Mouse (Mus musculus): Measurements from ENCODE around the gene Gm11236.
"Not testable (repeated sequence)": the region's sequence is repeated elsewhere in the genome, so short reads cannot be mapped to it uniquely, and the experiment has no call there.

Gene Gm11236

DNA sequence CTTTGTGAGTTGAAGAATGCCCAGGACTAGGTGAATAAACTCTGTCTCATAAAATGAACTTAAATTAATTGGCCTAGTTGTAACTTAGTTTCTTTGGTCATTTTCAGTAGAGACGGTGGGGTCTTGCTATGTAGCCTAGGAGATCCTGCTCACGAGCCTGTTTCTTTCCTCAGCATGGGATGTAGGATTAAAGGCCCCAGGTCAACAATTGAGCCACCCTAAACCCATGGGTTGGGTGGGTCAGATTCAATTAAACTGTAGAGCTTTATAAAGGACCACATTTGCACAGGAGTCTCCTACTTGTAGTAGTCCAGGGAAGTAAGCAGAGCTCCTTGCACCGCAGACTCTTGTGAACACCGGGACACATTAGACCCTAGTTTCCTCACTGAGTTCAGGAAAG is at the start of gene Gm11236:
Gene Gm11236, plus strand, starts transcription at position 301 of the 400 bp plus-strand sequence.
- H3K36me3 ChIP-seq (ENCODE audit: control insufficient read depth, insufficient read depth, low read length, poor library complexity, severe bottlenecking); H3K27me3 ChIP-seq (ENCODE audit: control insufficient read depth, insufficient read depth, low read length, poor library complexity, severe bottlenecking); DNase-seq (ENCODE audit: low read depth, low spot score): not testable (repeated sequence)

DNA sequence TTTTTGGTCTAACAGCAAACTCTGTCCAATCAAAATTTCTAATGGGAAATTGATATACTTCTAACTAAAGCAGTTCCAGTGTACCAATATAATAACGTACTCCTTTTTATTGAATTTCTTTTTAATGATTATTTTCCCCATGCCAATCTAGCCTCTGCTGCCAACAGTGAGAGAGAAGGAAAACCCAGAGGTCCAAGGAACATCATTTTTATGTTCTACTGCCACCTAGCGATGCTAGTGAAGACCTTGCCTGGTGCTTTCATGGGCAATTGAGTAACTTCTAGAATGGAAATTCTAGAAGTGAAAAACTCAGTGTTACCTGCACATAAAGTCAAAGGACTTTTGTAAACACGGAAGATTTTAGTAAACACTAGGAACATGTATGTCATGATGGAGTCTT is 38.7 kb upstream of the Gm11236 start:
- DNase-seq (ENCODE audit: low read depth, low spot score), result no peak
- Histone ChIP-seq H3K27me3 (ENCODE audit: control insufficient read depth, insufficient read depth, low read length, poor library complexity, severe bottlenecking) (no peaks in the 10 kb centered on the region), H3K36me3 (ENCODE audit: control insufficient read depth, insufficient read depth, low read length, poor library complexity, severe bottlenecking) (no peaks in the 10 kb centered on the region)

DNA sequence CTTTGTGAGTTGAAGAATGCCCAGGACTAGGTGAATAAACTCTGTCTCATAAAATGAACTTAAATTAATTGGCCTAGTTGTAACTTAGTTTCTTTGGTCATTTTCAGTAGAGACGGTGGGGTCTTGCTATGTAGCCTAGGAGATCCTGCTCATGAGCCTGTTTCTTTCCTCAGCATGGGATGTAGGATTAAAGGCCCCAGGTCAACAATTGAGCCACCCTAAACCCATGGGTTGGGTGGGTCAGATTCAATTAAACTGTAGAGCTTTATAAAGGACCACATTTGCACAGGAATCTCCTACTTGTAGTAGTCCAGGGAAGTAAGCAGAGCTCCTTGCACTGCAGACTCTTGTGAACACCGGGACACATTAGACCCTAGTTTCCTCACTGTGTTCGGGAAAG is 30.3 kb upstream of the Gm11236 start, which contains the start of gene Gm11238:
Gene Gm11238, plus strand, starts transcription at position 301 of the 400 bp plus-strand sequence.
- not testable (repeated sequence) for H3K36me3 ChIP-seq (ENCODE audit: control insufficient read depth, insufficient read depth, low read length, poor library complexity, severe bottlenecking); DNase-seq (ENCODE audit: low read depth, low spot score); H3K27me3 ChIP-seq (ENCODE audit: control insufficient read depth, insufficient read depth, low read length, poor library complexity, severe bottlenecking)

DNA sequence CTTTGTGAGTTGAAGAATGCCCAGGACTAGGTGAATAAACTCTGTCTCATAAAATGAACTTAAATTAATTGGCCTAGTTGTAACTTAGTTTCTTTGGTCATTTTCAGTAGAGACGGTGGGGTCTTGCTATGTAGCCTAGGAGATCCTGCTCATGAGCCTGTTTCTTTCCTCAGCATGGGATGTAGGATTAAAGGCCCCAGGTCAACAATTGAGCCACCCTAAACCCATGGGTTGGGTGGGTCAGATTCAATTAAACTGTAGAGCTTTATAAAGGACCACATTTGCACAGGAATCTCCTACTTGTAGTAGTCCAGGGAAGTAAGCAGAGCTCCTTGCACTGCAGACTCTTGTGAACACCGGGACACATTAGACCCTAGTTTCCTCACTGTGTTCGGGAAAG is 15.2 kb upstream of the Gm11236 start, which contains the start of gene Gm11237:
Gene Gm11237, plus strand, starts transcription at position 301 of the 400 bp plus-strand sequence.
- H3K27me3 ChIP-seq (ENCODE audit: control insufficient read depth, insufficient read depth, low read length, poor library complexity, severe bottlenecking); H3K36me3 ChIP-seq (ENCODE audit: control insufficient read depth, insufficient read depth, low read length, poor library complexity, severe bottlenecking); DNase-seq (ENCODE audit: low read depth, low spot score): not testable (repeated sequence)

DNA sequence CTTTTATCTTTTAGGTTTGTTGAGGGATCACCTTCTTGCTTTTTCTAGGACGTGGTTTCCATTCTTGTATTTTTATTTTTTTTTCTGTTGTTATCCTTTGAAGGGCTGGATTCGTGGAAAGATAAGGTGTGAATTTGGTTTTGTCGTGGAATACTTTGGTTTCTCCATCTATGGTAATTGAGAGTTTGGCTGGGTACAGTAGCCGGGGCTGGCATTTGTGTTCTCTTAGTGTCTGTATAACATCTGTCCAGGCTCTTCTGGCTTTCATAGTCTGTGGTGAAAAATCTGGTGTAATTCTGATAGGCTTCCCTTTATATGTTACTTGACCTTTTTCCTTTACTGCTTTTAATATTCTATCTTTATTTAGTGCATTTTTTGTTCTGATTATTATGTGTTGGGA is 23.9 kb downstream of the Gm11236 start:
- DNase-seq (ENCODE audit: low read depth, low spot score); H3K27me3 ChIP-seq (ENCODE audit: control insufficient read depth, insufficient read depth, low read length, poor library complexity, severe bottlenecking); H3K36me3 ChIP-seq (ENCODE audit: control insufficient read depth, insufficient read depth, low read length, poor library complexity, severe bottlenecking): not testable (repeated sequence)

DNA sequence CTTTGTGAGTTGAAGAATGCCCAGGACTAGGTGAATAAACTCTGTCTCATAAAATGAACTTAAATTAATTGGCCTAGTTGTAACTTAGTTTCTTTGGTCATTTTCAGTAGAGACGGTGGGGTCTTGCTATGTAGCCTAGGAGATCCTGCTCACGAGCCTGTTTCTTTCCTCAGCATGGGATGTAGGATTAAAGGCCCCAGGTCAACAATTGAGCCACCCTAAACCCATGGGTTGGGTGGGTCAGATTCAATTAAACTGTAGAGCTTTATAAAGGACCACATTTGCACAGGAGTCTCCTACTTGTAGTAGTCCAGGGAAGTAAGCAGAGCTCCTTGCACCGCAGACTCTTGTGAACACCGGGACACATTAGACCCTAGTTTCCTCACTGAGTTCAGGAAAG is 30.1 kb downstream of the Gm11236 start, which contains the start of gene Gm11239:
Gene Gm11239, plus strand, starts transcription at position 301 of the 400 bp plus-strand sequence.
- DNase-seq (ENCODE audit: low read depth, low spot score); H3K27me3 ChIP-seq (ENCODE audit: control insufficient read depth, insufficient read depth, low read length, poor library complexity, severe bottlenecking); H3K36me3 ChIP-seq (ENCODE audit: control insufficient read depth, insufficient read depth, low read length, poor library complexity, severe bottlenecking): not testable (repeated sequence)

DNA sequence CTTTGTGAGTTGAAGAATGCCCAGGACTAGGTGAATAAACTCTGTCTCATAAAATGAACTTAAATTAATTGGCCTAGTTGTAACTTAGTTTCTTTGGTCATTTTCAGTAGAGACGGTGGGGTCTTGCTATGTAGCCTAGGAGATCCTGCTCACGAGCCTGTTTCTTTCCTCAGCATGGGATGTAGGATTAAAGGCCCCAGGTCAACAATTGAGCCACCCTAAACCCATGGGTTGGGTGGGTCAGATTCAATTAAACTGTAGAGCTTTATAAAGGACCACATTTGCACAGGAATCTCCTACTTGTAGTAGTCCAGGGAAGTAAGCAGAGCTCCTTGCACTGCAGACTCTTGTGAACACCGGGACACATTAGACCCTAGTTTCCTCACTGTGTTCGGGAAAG is 45.3 kb downstream of the Gm11236 start, which contains the start of gene Gm428:
Gene Gm428, plus strand, starts transcription at position 301 of the 400 bp plus-strand sequence.
- H3K36me3 ChIP-seq (ENCODE audit: control insufficient read depth, insufficient read depth, low read length, poor library complexity, severe bottlenecking); H3K27me3 ChIP-seq (ENCODE audit: control insufficient read depth, insufficient read depth, low read length, poor library complexity, severe bottlenecking); DNase-seq (ENCODE audit: low read depth, low spot score): not testable (repeated sequence)

Data from splenic B cell, adult 2 months (primary cell).